Mouse (Mus musculus) spleen, adult 2 months (tissue): ENCODE measurements around the gene Tmem136. TPM values are rescaled to one million over a fixed set of nuclear protein-coding genes. Genes with fewer than 3 reads are reported as not detected.

Experiments
- DNase-seq, 2 experiments: peaks; one replicate each; pipeline versions ENCODE4 v3.0.0 to v3.0.0-alpha.2; 2012 to 2021; ENCODE audit warnings: low spot score in 2 of 2, low read depth in 1 of 2
- H3K27ac ChIP-seq: fragments of 200-500 bp; 2 replicates; pipeline ENCODE4 v1.5.1; 2012; ENCODE audit warnings: low read length, inconsistent platforms; ENCODE audit not compliant: insufficient read depth
- H3K27me3 ChIP-seq: fragments of 200-500 bp; 2 replicates; pipeline ENCODE4 v1.6.1; 2012; ENCODE audit warnings: mild to moderate bottlenecking, moderate library complexity, low read length, inconsistent platforms; ENCODE audit not compliant: control insufficient read depth, insufficient read depth
- H3K36me3 ChIP-seq: fragments of 200-500 bp; 2 replicates; pipeline ENCODE4 v1.6.1; 2012; ENCODE audit warnings: mild to moderate bottlenecking, low read length, inconsistent platforms; ENCODE audit not compliant: control insufficient read depth, insufficient read depth
- H3K4me1 ChIP-seq: fragments of 200-500 bp; 2 replicates; pipeline ENCODE4 v1.6.1; 2011; ENCODE audit warnings: inconsistent platforms; ENCODE audit not compliant: control insufficient read depth, insufficient read depth, insufficient read length
- H3K4me3 ChIP-seq: fragments of 200-500 bp; 2 replicates; pipeline ENCODE4 v1.5.1; 2011; ENCODE audit warnings: mild to moderate bottlenecking, inconsistent platforms; ENCODE audit not compliant: insufficient read depth, insufficient read length; ENCODE audit errors: extremely low read depth
- CTCF ChIP-seq: fragments of 200-500 bp; IDR thresholded peaks from 2 replicates; pipeline ENCODE4 v1.5.1; 2011; ENCODE audit warnings: mild to moderate bottlenecking, inconsistent platforms; ENCODE audit not compliant: insufficient read depth, insufficient read length, insufficient replicate concordance; ENCODE audit errors: extremely low read depth
- POLR2A ChIP-seq: fragments of 200-500 bp; IDR thresholded peaks from 2 replicates; pipeline ENCODE4 v1.6.1; 2011; ENCODE audit warnings: low read depth, low read length, inconsistent platforms
- WGBS: fragments of 180-500 bp; shearing (Covaris S2); methylation state at CpG from one replicate; pipeline ENCODE4 v1.1.7; 2018; 5-methylcytosine and 5-hydroxymethylcytosine counted together
- polyA plus RNA-seq: library from polyadenylated mRNA; depleted of rRNA; stranded (reverse); fragments of >200 nt; gene quantifications from 2 replicates; pipeline ENCODE4 v1.2.3, GENCODE M21; 2012

Tmem136 gene
- polyA plus RNA-seq, 1 experiment: 0.60 TPM

- H3K36me3 ChIP-seq: no peaks in the 10 kb centered on the region
- TF ChIP-seq CTCF (no peak), POLR2A (no peak)
- no peak overlapping the region for H3K27ac ChIP-seq
- no peak overlapping the region for H3K4me3 ChIP-seq
- H3K4me1 ChIP-seq: peaks cover 2% of the 10 kb centered on the region; the same call in 1 of the 2 replicates
- 86% methylated on average over 3 of the region's 3 CpGs for WGBS
- H3K27me3 ChIP-seq: peaks cover 2% of the 10 kb centered on the region
- no peak for DNase-seq
Observed at GRCm38 (mm10) chr9:43097801-43098557, 18.4 kb downstream of the Tmem136 start.

DNA sequence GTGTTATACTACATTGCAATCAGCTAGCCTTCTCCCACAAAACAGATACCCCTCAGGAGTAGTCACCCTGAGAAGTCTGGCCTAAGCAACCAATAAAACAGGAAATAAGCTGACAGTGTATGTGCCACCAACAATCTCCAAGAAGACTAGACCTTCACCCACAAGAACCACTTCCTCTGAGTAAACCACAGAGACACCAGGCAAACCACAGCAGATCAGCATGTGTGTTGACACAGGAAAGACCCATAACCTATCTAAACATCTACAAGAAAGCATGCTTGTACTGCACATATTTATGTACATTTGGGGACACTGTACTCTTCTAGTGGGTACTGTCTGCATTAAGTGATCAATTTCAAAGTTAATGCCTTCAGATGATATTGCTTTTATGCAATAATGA, 20.0 kb downstream of the Tmem136 start:
- DNase-seq: peak; percentile 57 to 58
- H3K36me3 ChIP-seq: no peaks in the 10 kb centered on the region
- no peak for TF ChIP-seq POLR2A
- no peak for TF ChIP-seq CTCF
- peaks cover 2% of the 10 kb centered on the region; the same call in 1 of the 2 replicates for H3K4me1 ChIP-seq
- no peak overlapping the region for H3K4me3 ChIP-seq
- H3K27me3 ChIP-seq: peaks cover 2% of the 10 kb centered on the region
- no peak overlapping the region for H3K27ac ChIP-seq

GRCm38 (mm10) chr9:43094828-43095227, 21.5 kb downstream of the Tmem136 start:
- no peak for DNase-seq
- no peak overlapping the region for H3K27ac ChIP-seq
- H3K27me3 ChIP-seq: no peaks in the 10 kb centered on the region
- no peak overlapping the region for H3K4me3 ChIP-seq
- H3K4me1 ChIP-seq: peaks cover 2% of the 10 kb centered on the region; the same call in 1 of the 2 replicates
- TF ChIP-seq POLR2A: no peak
- TF ChIP-seq CTCF: no peak
- no peaks in the 10 kb centered on the region for H3K36me3 ChIP-seq
- WGBS: 89% methylated on average over 4 of the region's 4 CpGs

- TF ChIP-seq CTCF (no peak), POLR2A (no peak)
- WGBS: 79% methylated on average over 3 of the region's 3 CpGs
- DNase-seq: no peak
Observed at GRCm38 (mm10) chr9:43093803-43094202, 22.6 kb downstream of the Tmem136 start.

DNA sequence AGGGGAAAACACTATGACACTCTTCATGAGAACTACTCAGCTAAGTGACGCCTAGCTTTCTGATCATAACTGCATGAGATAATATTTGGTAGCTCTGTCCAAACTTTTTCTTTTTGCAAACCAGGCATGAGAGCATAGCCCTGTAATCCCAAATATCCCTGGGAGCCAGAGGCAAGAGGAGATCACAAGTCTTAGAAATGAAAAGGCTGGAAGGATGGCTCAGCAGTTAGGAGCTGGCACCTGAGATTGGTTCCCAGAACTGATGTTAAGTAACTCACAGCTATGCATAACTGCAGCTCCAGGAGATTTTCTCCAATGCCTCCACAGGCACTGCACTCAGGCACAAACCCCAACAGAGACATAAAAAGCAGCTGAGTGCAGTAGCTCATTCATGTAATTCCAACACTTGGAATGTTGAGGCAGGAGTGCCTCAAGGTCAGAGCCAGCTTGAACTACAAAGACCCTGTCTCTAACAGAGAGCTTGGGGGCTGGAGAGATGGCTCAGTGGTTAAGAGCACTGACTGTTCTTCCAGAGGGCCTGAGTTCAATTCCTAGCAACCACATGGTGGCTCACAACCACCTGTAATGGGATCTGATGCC, 30.6 kb downstream of the Tmem136 start:
- no peak for DNase-seq
- Histone ChIP-seq H3K4me1 (no peaks in the 10 kb centered on the region), H3K27me3 (no peaks in the 10 kb centered on the region), H3K27ac (no peak overlapping the region), H3K4me3 (no peak overlapping the region), H3K36me3 (no peaks in the 10 kb centered on the region)
- 91% methylated on average over 1 of the region's 1 CpGs for WGBS
- TF ChIP-seq POLR2A: no peak
- no peak for TF ChIP-seq CTCF

More at GRCm38 (mm10) chr9:43093803-43094202, 22.6 kb downstream of the Tmem136 start:
- Histone ChIP-seq H3K27me3 (no peaks in the 10 kb centered on the region), H3K36me3 (no peaks in the 10 kb centered on the region), H3K27ac (no peak overlapping the region), H3K4me1 (peaks cover 2% of the 10 kb centered on the region; the same call in 1 of the 2 replicates), H3K4me3 (no peak overlapping the region)

DNA sequence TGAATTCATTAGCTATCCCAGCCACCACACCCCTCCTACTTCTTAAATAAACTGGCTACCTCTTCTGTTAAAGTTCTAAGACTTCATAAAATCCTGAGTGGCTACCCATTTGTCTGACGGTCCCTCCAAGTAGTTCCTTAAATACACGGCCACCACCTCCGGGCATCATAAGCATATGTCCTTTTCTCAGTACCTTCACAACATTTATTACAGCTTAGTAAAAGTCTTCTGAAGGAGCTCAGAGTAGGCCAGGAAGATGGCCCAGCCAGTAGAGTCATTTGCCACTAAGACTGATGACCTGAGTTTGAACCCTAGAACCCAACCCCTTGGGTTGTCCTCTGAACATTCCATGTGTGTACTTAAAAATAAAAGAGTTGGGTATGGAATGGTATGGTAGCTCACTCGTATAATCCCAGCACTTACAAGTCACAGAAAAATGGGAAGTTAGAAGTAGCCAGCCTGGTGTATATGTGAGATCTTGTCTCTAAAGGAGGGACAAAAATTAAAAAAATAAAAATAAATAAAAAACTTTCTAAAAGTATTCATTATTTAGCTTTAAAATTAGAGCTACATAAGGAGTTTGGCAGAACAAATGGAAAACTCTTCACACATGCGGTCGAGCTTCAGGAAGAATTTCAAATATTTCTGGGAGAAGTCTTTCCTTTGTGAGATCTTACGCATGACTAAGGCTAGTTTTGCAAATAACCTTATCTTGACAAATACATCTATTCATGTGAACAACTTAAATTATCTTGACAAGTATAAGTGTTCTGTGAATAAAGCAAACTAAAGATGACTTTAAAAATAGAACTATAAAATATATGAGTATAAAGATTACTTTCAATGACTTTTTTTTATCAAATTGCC, 31.6 kb downstream of the Tmem136 start:
- WGBS: 84% methylated on average over 7 of the region's 7 CpGs
- no peak for DNase-seq
- Histone ChIP-seq H3K36me3 (no peaks in the 10 kb centered on the region), H3K4me3 (no peak overlapping the region), H3K4me1 (no peaks in the 10 kb centered on the region), H3K27me3 (no peaks in the 10 kb centered on the region), H3K27ac (no peak overlapping the region)
- no peak for TF ChIP-seq CTCF
- no peak for TF ChIP-seq POLR2A
